Mouse (Mus musculus): ENCODE data around the gene Pagr1a. TPM values are rescaled to one million over a fixed set of nuclear protein-coding genes. Genes with fewer than 3 reads are reported as not detected.

Gene Pagr1a
- polyA plus RNA-seq, 1 experiment = 1.6 TPM

DNA sequence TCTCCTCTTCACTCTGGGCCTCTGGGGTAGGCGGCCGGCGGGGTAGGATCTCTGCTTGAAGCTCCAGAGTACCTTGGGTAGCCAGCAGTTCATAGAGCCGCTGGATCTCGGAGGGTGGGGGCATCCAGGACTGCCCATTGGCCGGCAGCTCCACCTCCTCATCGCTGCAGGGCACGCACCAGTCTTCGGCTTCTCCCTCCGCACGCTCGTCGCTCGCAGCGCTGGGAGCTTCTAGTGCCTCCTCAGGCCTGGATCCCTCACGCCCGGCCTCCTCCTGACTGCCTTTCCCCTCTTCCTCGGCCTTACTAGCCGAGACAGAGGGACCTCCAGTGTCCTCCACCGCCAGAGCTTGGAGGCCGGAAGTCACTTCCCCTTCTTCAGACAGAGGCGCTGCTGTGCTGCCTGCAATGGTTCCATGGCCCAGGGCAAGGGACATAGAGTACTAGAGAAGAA is 640 bp downstream of the Pagr1a start:
- TF ChIP-seq POLR2A (IDR thresholded peaks at IDR 0.05; ENCODE audit: low read depth, low read length) (no peak; the same call in 1 of the 2 replicates), CTCF (IDR thresholded peaks at IDR 0.05; ENCODE audit: extremely low read depth, insufficient read length, insufficient replicate concordance, low read depth, low read length) (no peak)
- Histone ChIP-seq H3K27ac (ENCODE audit: insufficient read depth, low read depth, low read length) (peak overlapping the region; percentile 90), H3K4me3 (ENCODE audit: low read depth, low read length) (peak overlapping the region; percentile 68), H3K36me3 (ENCODE audit: control insufficient read depth, insufficient read depth, low read length) (peaks cover 5% of the 10 kb centered on the region), H3K4me1 (ENCODE audit: control insufficient read depth, insufficient read depth, insufficient read length, low read length) (peaks cover 30% of the 10 kb centered on the region), H3K27me3 (ENCODE audit: control insufficient read depth, insufficient read depth, low read length) (no peaks in the 10 kb centered on the region)
- WGBS = under 1% methylated on average over 22 of the region's 22 CpGs

DNA sequence TGATC is 869 bp downstream of the Pagr1a start, which contains the start of gene Pagr1b:
Gene Pagr1b (minus strand): TSS at position 4 of the 5 bp plus-strand sequence.
- H3K27me3 ChIP-seq (ENCODE audit: control insufficient read depth, insufficient read depth, low read length) = no peaks in the 10 kb centered on the region
- peak within 1 kb of the TSS; percentile 90 for H3K27ac ChIP-seq (ENCODE audit: insufficient read depth, low read depth, low read length)
- H3K4me1 ChIP-seq (ENCODE audit: control insufficient read depth, insufficient read depth, insufficient read length, low read length) = peaks cover 30% of the 10 kb centered on the region
- TF ChIP-seq CTCF (IDR thresholded peaks at IDR 0.05; ENCODE audit: extremely low read depth, insufficient read length, insufficient replicate concordance, low read depth, low read length) = no peak
- no peak for TF ChIP-seq POLR2A (IDR thresholded peaks at IDR 0.05; ENCODE audit: low read depth, low read length)
- H3K36me3 ChIP-seq (ENCODE audit: control insufficient read depth, insufficient read depth, low read length) = peaks cover 5% of the 10 kb centered on the region
- H3K4me3 ChIP-seq (ENCODE audit: low read depth, low read length) = peak within 1 kb of the TSS; percentile 68

DNA sequence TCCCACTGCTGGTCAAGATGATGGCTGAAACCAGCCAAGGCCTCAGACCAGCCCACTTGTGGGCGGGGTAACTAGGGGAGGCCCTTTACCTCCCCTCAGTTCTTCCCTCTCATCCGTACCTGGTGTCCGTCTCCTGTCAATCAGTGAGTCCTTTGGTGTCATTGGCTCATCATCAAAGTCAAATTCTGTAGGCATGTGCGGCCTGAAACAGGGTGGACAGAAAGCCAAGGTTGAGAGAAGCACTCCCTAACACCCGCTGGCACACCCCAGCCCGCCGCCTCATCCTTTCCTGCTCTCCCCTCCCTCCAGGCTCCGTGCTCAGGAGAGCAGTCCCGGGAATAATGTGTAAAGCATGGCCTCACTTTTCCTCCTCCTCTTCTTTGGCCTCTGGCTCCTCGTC is 1.1 kb downstream of the Pagr1a start:
- H3K27ac ChIP-seq (ENCODE audit: insufficient read depth, low read depth, low read length) = peak overlapping the region; percentile 90
- WGBS = 2% methylated on average over 10 of the region's 10 CpGs
- no peaks in the 10 kb centered on the region for H3K27me3 ChIP-seq (ENCODE audit: control insufficient read depth, insufficient read depth, low read length)
- peak overlapping the region; percentile 68 for H3K4me3 ChIP-seq (ENCODE audit: low read depth, low read length)
- peaks cover 30% of the 10 kb centered on the region for H3K4me1 ChIP-seq (ENCODE audit: control insufficient read depth, insufficient read depth, insufficient read length, low read length)
- peaks cover 5% of the 10 kb centered on the region for H3K36me3 ChIP-seq (ENCODE audit: control insufficient read depth, insufficient read depth, low read length)
- TF ChIP-seq POLR2A (IDR thresholded peaks at IDR 0.05; ENCODE audit: low read depth, low read length) (no peak), CTCF (IDR thresholded peaks at IDR 0.05; ENCODE audit: extremely low read depth, insufficient read length, insufficient replicate concordance, low read depth, low read length) (no peak)

DNA sequence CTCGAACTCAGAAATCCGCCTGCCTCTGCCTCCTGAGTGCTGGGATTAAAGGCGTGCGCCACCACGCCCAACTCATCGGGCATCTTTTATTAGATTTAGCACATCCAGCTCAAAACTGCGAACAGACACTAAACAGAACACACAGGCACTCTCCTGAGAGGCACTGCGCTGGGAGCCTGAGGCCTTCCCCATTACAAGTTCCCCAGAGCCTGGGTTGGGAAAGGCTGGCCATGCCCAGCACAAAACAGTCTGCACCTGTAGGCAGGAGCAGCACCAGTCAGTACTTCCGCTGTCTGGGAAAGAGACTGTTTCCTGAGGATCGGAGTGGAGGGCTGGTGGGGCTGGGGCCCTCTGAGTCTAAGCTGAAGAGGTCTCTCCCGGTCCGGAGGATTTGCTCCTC is 2.2 kb downstream of the Pagr1a start:
- Histone ChIP-seq H3K27me3 (ENCODE audit: control insufficient read depth, insufficient read depth, low read length) (no peaks in the 10 kb centered on the region), H3K27ac (ENCODE audit: insufficient read depth, low read depth, low read length) (no peak overlapping the region), H3K4me1 (ENCODE audit: control insufficient read depth, insufficient read depth, insufficient read length, low read length) (peaks cover 30% of the 10 kb centered on the region), H3K36me3 (ENCODE audit: control insufficient read depth, insufficient read depth, low read length) (peaks cover 7% of the 10 kb centered on the region), H3K4me3 (ENCODE audit: low read depth, low read length) (0 out of 2 replicates have a peak overlapping the region, but pooled peaks have one; percentile 1)
- WGBS = 88% methylated on average over 12 of the region's 12 CpGs
- TF ChIP-seq CTCF (IDR thresholded peaks at IDR 0.05; ENCODE audit: extremely low read depth, insufficient read length, insufficient replicate concordance, low read depth, low read length) = no peak
- TF ChIP-seq POLR2A (IDR thresholded peaks at IDR 0.05; ENCODE audit: low read depth, low read length) = no peak

DNA sequence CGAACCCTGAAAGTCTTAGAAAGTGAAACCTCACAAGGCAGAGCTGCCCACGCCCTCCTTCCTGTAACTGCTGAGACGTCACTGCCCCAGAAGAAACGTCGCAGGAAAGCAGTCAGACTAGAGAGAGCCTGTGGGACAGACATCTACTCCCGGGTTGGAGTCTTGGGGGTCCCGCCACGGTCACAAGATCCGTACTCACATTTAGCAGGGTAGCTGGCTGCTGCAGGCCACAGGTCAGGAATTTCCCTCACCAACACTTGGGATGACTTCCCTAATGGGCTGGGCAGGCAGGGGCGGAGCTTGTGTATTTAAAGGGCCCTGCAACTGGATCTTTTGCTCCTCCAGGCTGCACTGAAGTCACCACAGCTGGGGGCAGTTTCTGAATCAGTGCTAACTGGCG is 2.8 kb downstream of the Pagr1a start, which contains the start of gene Mvp:
Gene Mvp (minus strand): TSS at position 302 of the 400 bp plus-strand sequence.
- under 1% methylated on average over 11 of the region's 11 CpGs for WGBS
- H3K4me1 ChIP-seq (ENCODE audit: control insufficient read depth, insufficient read depth, insufficient read length, low read length) = peaks cover 32% of the 10 kb centered on the region
- no peaks in the 10 kb centered on the region for H3K27me3 ChIP-seq (ENCODE audit: control insufficient read depth, insufficient read depth, low read length)
- peak within 1 kb of the TSS; percentile 85 for H3K27ac ChIP-seq (ENCODE audit: insufficient read depth, low read depth, low read length)
- H3K4me3 ChIP-seq (ENCODE audit: low read depth, low read length) = peak within 1 kb of the TSS; percentile 80
- peaks cover 7% of the 10 kb centered on the region for H3K36me3 ChIP-seq (ENCODE audit: control insufficient read depth, insufficient read depth, low read length)
- TF ChIP-seq CTCF (IDR thresholded peaks at IDR 0.05; ENCODE audit: extremely low read depth, insufficient read length, insufficient replicate concordance, low read depth, low read length) (no peak; the same call in 1 of the 2 replicates), POLR2A (IDR thresholded peaks at IDR 0.05; ENCODE audit: low read depth, low read length) (0 out of 2 replicates have a peak, but pooled peaks have one; percentile 27)

DNA sequence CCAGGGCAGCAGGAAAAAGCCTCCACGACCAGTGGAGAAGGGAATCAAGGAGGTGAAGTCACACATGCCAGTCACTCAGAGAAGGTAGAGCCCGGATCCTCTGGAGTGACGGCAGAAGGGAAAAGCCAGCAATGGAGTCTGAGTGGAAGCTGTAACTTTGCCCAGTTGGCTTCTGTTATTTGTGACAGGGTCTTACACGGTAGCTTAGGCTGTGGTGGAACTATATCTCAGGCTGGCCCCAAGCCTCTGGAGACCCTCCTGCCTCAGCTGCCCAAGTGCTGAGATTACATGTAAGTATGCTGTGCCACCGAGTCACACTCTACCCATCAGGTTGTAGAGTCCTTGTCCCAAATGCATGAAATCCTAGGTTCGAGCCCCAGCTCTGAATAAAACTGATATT is 3.8 kb downstream of the Pagr1a start:
- peak overlapping the region; percentile 85 for H3K27ac ChIP-seq (ENCODE audit: insufficient read depth, low read depth, low read length)
- TF ChIP-seq POLR2A (IDR thresholded peaks at IDR 0.05; ENCODE audit: low read depth, low read length) = no peak
- TF ChIP-seq CTCF (IDR thresholded peaks at IDR 0.05; ENCODE audit: extremely low read depth, insufficient read length, insufficient replicate concordance, low read depth, low read length) = no peak
- H3K27me3 ChIP-seq (ENCODE audit: control insufficient read depth, insufficient read depth, low read length) = no peaks in the 10 kb centered on the region
- H3K4me3 ChIP-seq (ENCODE audit: low read depth, low read length) = peak overlapping the region; percentile 80
- WGBS = 77% methylated on average over 6 of the region's 6 CpGs
- H3K4me1 ChIP-seq (ENCODE audit: control insufficient read depth, insufficient read depth, insufficient read length, low read length) = peaks cover 39% of the 10 kb centered on the region
- peaks cover 7% of the 10 kb centered on the region for H3K36me3 ChIP-seq (ENCODE audit: control insufficient read depth, insufficient read depth, low read length)

DNA sequence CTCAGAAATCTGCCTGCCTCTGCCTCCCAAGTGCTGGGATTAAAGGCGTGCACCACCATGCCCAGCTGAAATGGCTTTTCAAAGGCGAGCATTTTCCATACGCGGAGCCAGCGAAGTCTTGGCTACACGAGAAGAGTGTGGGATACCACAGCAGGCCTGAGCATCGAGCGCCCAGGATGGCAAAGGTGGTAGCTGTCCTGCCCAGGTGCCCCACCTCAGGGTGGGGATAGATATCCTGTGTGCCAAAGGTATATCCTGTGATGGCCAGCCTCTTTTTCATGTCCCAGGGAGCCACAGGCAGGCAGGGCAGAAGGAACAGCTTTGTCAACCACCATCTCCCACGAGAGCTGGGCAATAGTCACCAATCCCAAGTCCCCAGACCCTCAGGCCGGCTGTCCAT is 4.3 kb downstream of the Pagr1a start:
- H3K36me3 ChIP-seq (ENCODE audit: control insufficient read depth, insufficient read depth, low read length) = peaks cover 7% of the 10 kb centered on the region
- peak overlapping the region; percentile 80 for H3K4me3 ChIP-seq (ENCODE audit: low read depth, low read length)
- 76% methylated on average over 10 of the region's 10 CpGs for WGBS
- H3K4me1 ChIP-seq (ENCODE audit: control insufficient read depth, insufficient read depth, insufficient read length, low read length) = peaks cover 44% of the 10 kb centered on the region
- no peak for TF ChIP-seq CTCF (IDR thresholded peaks at IDR 0.05; ENCODE audit: extremely low read depth, insufficient read length, insufficient replicate concordance, low read depth, low read length)
- peak; percentile 45; the same call in 1 of the 2 replicates for TF ChIP-seq POLR2A (IDR thresholded peaks at IDR 0.05; ENCODE audit: low read depth, low read length)
- peak overlapping the region; percentile 85 for H3K27ac ChIP-seq (ENCODE audit: insufficient read depth, low read depth, low read length)
- no peaks in the 10 kb centered on the region for H3K27me3 ChIP-seq (ENCODE audit: control insufficient read depth, insufficient read depth, low read length)

DNA sequence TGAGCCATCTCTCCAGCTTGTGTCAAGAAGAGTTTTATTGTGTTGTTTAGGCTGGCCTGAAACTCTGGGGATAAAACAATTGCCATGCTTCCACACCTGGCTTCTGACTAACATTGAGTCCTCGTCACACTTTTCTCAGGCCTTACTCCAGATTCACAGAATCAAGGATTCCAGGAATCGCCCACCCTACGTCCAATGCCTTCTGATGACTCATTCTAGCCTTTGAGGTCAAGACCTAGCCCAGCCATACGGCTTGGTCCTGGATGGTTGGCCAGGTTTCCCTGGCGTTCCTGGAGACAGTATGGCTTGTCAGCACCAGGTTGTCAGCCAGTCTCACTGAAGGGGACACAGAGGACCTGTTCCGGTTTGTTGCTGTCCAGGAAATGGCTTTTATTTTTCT is 4.8 kb downstream of the Pagr1a start:
- 84% methylated on average over 6 of the region's 6 CpGs for WGBS
- H3K27me3 ChIP-seq (ENCODE audit: control insufficient read depth, insufficient read depth, low read length) = no peaks in the 10 kb centered on the region
- TF ChIP-seq POLR2A (IDR thresholded peaks at IDR 0.05; ENCODE audit: low read depth, low read length) (no peak), CTCF (IDR thresholded peaks at IDR 0.05; ENCODE audit: extremely low read depth, insufficient read length, insufficient replicate concordance, low read depth, low read length) (no peak)
- 0 out of 2 replicates have a peak overlapping the region, but pooled peaks have one; percentile 85 for H3K27ac ChIP-seq (ENCODE audit: insufficient read depth, low read depth, low read length)
- no peak overlapping the region for H3K4me3 ChIP-seq (ENCODE audit: low read depth, low read length)
- H3K36me3 ChIP-seq (ENCODE audit: control insufficient read depth, insufficient read depth, low read length) = peaks cover 7% of the 10 kb centered on the region
- H3K4me1 ChIP-seq (ENCODE audit: control insufficient read depth, insufficient read depth, insufficient read length, low read length) = peaks cover 47% of the 10 kb centered on the region

Data from small intestine, adult 2 months (tissue).